Mouse (Mus musculus): ENCODE data around the gene Dlg2. TPM values are rescaled to one million over a fixed set of nuclear protein-coding genes. Genes with fewer than 3 reads are reported as not detected.

Gene Dlg2
- polyA plus RNA-seq, 1 experiment from 2014 or later = 4.3 TPM

GRCm38 (mm10) chr7:92373863-92374357, 1897.4 kb downstream of the Dlg2 start:
- ATAC-seq (ENCODE audit: insufficient read depth, low FRiP score) = no peak

DNA sequence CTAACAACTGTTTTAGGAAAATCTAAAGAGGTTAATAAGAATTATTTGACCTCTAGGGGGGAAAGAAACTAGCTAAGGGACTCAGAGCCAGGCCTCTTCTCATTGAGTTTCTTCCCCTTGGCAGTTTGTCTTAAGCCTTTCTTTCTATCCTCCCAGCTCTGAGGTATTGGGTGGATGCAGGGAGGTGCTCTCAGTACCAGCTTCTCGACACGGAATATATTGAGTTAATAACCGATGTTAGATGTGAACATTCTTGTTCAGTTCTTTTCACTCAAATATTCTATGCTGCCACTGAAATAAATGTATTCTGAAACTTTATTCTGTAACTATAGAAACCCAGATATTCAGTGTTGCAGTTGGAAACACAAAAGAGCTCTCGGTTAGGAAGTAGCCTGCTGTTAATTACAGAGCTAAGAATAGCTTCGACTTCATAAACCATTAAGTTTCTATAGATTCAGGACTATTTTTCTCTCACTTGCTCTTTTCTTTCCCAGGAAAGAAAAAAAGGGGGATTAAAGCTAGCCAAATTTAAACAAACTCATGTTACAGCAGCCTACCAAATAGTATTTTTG, 1907.5 kb downstream of the Dlg2 start:
- Histone ChIP-seq H3K4me2 (ENCODE audit: low read depth, low read length) (no peak overlapping the region), H3K4me1 (ENCODE audit: control insufficient read depth, insufficient read depth, low read length) (no peaks in the 10 kb centered on the region), H3K9ac (ENCODE audit: low read length) (no peak overlapping the region), H3K27me3 (ENCODE audit: control insufficient read depth, insufficient read depth, low read length) (no peaks in the 10 kb centered on the region), H3K9me3 (replicated peaks; ENCODE audit: control insufficient read depth, low read length) (no peaks in the 10 kb centered on the region), H3K36me3 (ENCODE audit: control insufficient read depth, insufficient read depth, low read length) (no peaks in the 10 kb centered on the region), H3K27ac (ENCODE audit: low read length) (no peak overlapping the region), H3K4me3 (replicated peaks; ENCODE audit: low read length) (no peak overlapping the region)
- no peak for ATAC-seq (ENCODE audit: insufficient read depth, low FRiP score)
- 64% methylated on average over 5 of the region's 5 CpGs for WGBS

More at GRCm38 (mm10) chr7:92373863-92374357, 1897.4 kb downstream of the Dlg2 start:
- Histone ChIP-seq H3K4me3 (replicated peaks; ENCODE audit: low read length) (no peak overlapping the region), H3K9me3 (replicated peaks; ENCODE audit: control insufficient read depth, low read length) (no peaks in the 10 kb centered on the region), H3K4me2 (ENCODE audit: low read depth, low read length) (no peak overlapping the region), H3K4me1 (ENCODE audit: control insufficient read depth, insufficient read depth, low read length) (no peaks in the 10 kb centered on the region), H3K27ac (ENCODE audit: low read length) (no peak overlapping the region), H3K27me3 (ENCODE audit: control insufficient read depth, insufficient read depth, low read length) (no peaks in the 10 kb centered on the region), H3K36me3 (ENCODE audit: control insufficient read depth, insufficient read depth, low read length) (no peaks in the 10 kb centered on the region), H3K9ac (ENCODE audit: low read length) (no peak overlapping the region)
- 89% methylated on average over 5 of the region's 5 CpGs for WGBS

DNA sequence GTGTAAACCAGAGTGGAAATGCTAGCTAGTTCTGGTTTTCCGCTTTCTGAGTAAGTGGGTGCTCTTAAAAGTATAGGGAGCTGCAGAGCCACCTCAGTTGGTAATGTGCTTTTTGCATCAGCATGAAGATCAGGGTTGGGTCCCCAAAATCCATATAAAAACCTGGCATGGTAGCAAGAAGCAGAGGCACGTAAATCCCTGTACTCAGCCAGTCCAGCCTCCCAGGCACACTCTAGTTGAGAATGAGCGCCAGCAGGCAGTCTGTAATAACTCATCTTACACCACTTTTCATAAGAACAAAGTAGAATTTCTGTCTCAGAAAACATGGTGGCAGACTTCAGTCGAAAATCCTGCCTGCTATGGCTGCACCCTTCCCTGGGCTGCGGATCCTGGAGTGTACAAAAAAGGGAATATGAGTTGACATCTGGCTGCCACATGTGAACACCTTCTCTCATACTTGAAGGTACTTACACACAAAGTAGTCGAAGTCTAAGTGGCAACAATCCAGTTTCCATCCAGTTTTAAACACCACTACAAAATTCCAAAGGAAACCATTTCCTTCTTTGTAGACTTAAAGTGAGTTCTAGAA, 1915.7 kb downstream of the Dlg2 start:
- Histone ChIP-seq H3K36me3 (ENCODE audit: control insufficient read depth, insufficient read depth, low read length) (no peaks in the 10 kb centered on the region), H3K27ac (ENCODE audit: low read length) (no peak overlapping the region), H3K27me3 (ENCODE audit: control insufficient read depth, insufficient read depth, low read length) (no peaks in the 10 kb centered on the region), H3K4me1 (ENCODE audit: control insufficient read depth, insufficient read depth, low read length) (no peaks in the 10 kb centered on the region), H3K4me2 (ENCODE audit: low read depth, low read length) (no peak overlapping the region), H3K9ac (ENCODE audit: low read length) (no peak overlapping the region), H3K9me3 (replicated peaks; ENCODE audit: control insufficient read depth, low read length) (no peaks in the 10 kb centered on the region), H3K4me3 (replicated peaks; ENCODE audit: low read length) (no peak overlapping the region)
- WGBS = 77% methylated on average over 6 of the region's 6 CpGs
- ATAC-seq (ENCODE audit: insufficient read depth, low FRiP score) = no peak

- ATAC-seq (ENCODE audit: insufficient read depth, low FRiP score) = no peak
- no peak overlapping the region for H3K4me3 ChIP-seq (replicated peaks; ENCODE audit: low read length)
- WGBS = 73% methylated on average over 1 of the region's 1 CpGs
- H3K4me1 ChIP-seq (ENCODE audit: control insufficient read depth, insufficient read depth, low read length) = no peaks in the 10 kb centered on the region
- no peaks in the 10 kb centered on the region for H3K9me3 ChIP-seq (replicated peaks; ENCODE audit: control insufficient read depth, low read length)
- no peaks in the 10 kb centered on the region for H3K36me3 ChIP-seq (ENCODE audit: control insufficient read depth, insufficient read depth, low read length)
- no peaks in the 10 kb centered on the region for H3K27me3 ChIP-seq (ENCODE audit: control insufficient read depth, insufficient read depth, low read length)
- no peak overlapping the region for H3K27ac ChIP-seq (ENCODE audit: low read length)
- H3K9ac ChIP-seq (ENCODE audit: low read length) = no peak overlapping the region
- H3K4me2 ChIP-seq (ENCODE audit: low read depth, low read length) = no peak overlapping the region
Measured at GRCm38 (mm10) chr7:92396783-92397182, 1920.3 kb downstream of the Dlg2 start.

GRCm38 (mm10) chr7:92398841-92399240, 1922.4 kb downstream of the Dlg2 start:
- H3K9me3 ChIP-seq (replicated peaks; ENCODE audit: control insufficient read depth, low read length) = no peaks in the 10 kb centered on the region
- H3K4me1 ChIP-seq (ENCODE audit: control insufficient read depth, insufficient read depth, low read length) = no peaks in the 10 kb centered on the region
- 46% methylated on average over 1 of the region's 1 CpGs for WGBS
- no peaks in the 10 kb centered on the region for H3K36me3 ChIP-seq (ENCODE audit: control insufficient read depth, insufficient read depth, low read length)
- no peak overlapping the region for H3K4me3 ChIP-seq (replicated peaks; ENCODE audit: low read length)
- no peaks in the 10 kb centered on the region for H3K27me3 ChIP-seq (ENCODE audit: control insufficient read depth, insufficient read depth, low read length)
- no peak for ATAC-seq (ENCODE audit: insufficient read depth, low FRiP score)
- no peak overlapping the region for H3K4me2 ChIP-seq (ENCODE audit: low read depth, low read length)
- H3K27ac ChIP-seq (ENCODE audit: low read length) = no peak overlapping the region
- H3K9ac ChIP-seq (ENCODE audit: low read length) = no peak overlapping the region

DNA sequence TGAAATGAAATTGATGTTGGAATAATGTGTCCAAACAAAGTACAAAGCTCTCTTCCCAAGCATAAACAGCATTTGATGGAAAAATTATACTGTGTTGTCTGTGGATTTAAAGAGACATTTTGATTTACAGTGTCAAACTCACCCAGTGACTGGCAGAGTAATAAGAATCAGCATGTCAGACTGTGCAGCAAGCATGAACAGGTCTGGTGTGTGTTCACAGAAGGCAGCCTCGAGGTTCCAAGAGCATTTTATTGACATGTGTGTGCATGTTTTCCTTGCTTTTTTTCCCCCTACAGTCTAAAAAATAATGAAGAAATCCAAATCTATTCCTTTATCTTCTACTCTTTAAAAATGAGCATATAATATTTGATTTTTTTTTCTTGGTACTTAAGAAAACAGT, 1924.1 kb downstream of the Dlg2 start:
- no peak for ATAC-seq (ENCODE audit: insufficient read depth, low FRiP score)
- Histone ChIP-seq H3K9ac (ENCODE audit: low read length) (no peak overlapping the region), H3K4me3 (replicated peaks; ENCODE audit: low read length) (no peak overlapping the region), H3K4me1 (ENCODE audit: control insufficient read depth, insufficient read depth, low read length) (no peaks in the 10 kb centered on the region), H3K27me3 (ENCODE audit: control insufficient read depth, insufficient read depth, low read length) (no peaks in the 10 kb centered on the region), H3K36me3 (ENCODE audit: control insufficient read depth, insufficient read depth, low read length) (no peaks in the 10 kb centered on the region), H3K4me2 (ENCODE audit: low read depth, low read length) (no peak overlapping the region), H3K27ac (ENCODE audit: low read length) (no peak overlapping the region), H3K9me3 (replicated peaks; ENCODE audit: control insufficient read depth, low read length) (no peaks in the 10 kb centered on the region)
- 63% methylated on average over 1 of the region's 1 CpGs for WGBS

DNA sequence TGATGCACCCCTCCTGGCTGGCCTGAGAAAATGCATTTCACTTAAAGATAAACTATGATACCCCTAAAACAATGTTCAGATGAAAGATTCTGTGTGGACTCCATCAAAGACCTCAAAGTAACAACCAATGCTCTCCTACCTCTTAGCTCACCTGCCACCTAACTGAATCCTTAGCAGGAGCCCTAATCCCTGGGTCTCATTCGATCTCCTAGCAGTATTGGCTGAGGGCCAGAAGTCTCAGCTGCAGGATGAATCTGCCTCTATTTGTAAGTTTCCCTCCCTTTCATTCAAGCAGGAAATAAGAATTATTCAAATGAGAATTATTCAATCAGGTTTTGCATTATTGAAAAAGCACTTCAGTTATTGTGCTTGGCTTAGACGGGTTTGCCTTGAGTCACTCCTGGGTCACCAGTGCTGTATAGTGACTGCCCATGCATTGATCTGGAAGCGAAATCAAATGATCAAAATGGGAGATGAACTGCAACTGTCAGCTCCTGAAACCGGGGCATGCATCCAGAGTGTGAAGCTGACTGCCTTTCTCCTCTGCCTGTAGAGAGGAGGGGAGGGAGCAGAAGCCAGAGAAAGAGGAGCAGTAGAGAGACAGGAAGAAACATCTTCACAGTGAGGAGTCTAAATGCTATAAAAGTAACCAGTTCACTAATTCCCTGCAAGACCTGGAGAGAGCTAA, 1924.7 kb downstream of the Dlg2 start:
- Histone ChIP-seq H3K9ac (ENCODE audit: low read length) (no peak overlapping the region), H3K9me3 (replicated peaks; ENCODE audit: control insufficient read depth, low read length) (no peaks in the 10 kb centered on the region), H3K36me3 (ENCODE audit: control insufficient read depth, insufficient read depth, low read length) (no peaks in the 10 kb centered on the region), H3K27ac (ENCODE audit: low read length) (no peak overlapping the region; the same call in 1 of the 2 replicates), H3K4me3 (replicated peaks; ENCODE audit: low read length) (no peak overlapping the region), H3K4me2 (ENCODE audit: low read depth, low read length) (no peak overlapping the region), H3K27me3 (ENCODE audit: control insufficient read depth, insufficient read depth, low read length) (no peaks in the 10 kb centered on the region), H3K4me1 (ENCODE audit: control insufficient read depth, insufficient read depth, low read length) (no peaks in the 10 kb centered on the region)
- no peak for ATAC-seq (ENCODE audit: insufficient read depth, low FRiP score)
- 49% methylated on average over 4 of the region's 4 CpGs for WGBS

- H3K36me3 ChIP-seq (ENCODE audit: control insufficient read depth, insufficient read depth, low read length) = no peaks in the 10 kb centered on the region
Measured at GRCm38 (mm10) chr7:92408479-92408878, 1932.0 kb downstream of the Dlg2 start.

DNA sequence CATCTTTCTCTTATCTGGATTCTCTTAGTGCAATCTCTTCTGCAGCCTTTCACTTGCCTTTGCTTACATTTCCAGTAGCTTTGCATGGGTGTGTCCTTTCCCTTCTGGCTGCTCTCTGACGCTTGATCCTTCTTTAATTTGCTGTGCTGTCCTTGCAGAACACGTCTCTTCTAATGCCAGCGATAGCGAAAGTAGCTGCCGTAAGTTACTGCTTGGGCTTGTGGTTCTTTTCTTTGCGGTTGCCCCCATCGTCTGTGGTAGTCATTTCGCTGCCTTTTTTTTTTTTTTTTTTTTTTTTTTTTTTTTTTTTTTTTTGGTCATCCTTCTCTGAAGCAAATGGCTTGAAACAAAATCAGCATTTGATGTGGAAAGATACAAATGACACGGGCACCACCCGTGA, 1944.0 kb downstream of the Dlg2 start:
- ATAC-seq (ENCODE audit: insufficient read depth, low FRiP score) = no peak
- WGBS = 70% methylated on average over 10 of the region's 10 CpGs
- H3K9me3 ChIP-seq (replicated peaks; ENCODE audit: control insufficient read depth, low read length) = no peaks in the 10 kb centered on the region
- H3K36me3 ChIP-seq (ENCODE audit: control insufficient read depth, insufficient read depth, low read length) = no peaks in the 10 kb centered on the region
- no peak overlapping the region for H3K27ac ChIP-seq (ENCODE audit: low read length)
- no peak overlapping the region for H3K9ac ChIP-seq (ENCODE audit: low read length)
- H3K27me3 ChIP-seq (ENCODE audit: control insufficient read depth, insufficient read depth, low read length) = no peaks in the 10 kb centered on the region
- no peak overlapping the region for H3K4me3 ChIP-seq (replicated peaks; ENCODE audit: low read length)
- H3K4me1 ChIP-seq (ENCODE audit: control insufficient read depth, insufficient read depth, low read length) = no peaks in the 10 kb centered on the region
- H3K4me2 ChIP-seq (ENCODE audit: low read depth, low read length) = no peak overlapping the region

More at GRCm38 (mm10) chr7:92408479-92408878, 1932.0 kb downstream of the Dlg2 start:
- H3K9ac ChIP-seq (ENCODE audit: low read length) = no peak overlapping the region
- H3K27me3 ChIP-seq (ENCODE audit: control insufficient read depth, insufficient read depth, low read length) = no peaks in the 10 kb centered on the region
- H3K4me3 ChIP-seq (replicated peaks; ENCODE audit: low read length) = no peak overlapping the region
- H3K9me3 ChIP-seq (replicated peaks; ENCODE audit: control insufficient read depth, low read length) = no peaks in the 10 kb centered on the region
- 65% methylated on average over 5 of the region's 5 CpGs for WGBS
- no peaks in the 10 kb centered on the region for H3K4me1 ChIP-seq (ENCODE audit: control insufficient read depth, insufficient read depth, low read length)
- no peak overlapping the region for H3K4me2 ChIP-seq (ENCODE audit: low read depth, low read length)
- H3K27ac ChIP-seq (ENCODE audit: low read length) = no peak overlapping the region
- ATAC-seq (ENCODE audit: insufficient read depth, low FRiP score) = no peak
